ENCODE assay signal across 8 mouse cellular contexts in the genomic region with DNA sequence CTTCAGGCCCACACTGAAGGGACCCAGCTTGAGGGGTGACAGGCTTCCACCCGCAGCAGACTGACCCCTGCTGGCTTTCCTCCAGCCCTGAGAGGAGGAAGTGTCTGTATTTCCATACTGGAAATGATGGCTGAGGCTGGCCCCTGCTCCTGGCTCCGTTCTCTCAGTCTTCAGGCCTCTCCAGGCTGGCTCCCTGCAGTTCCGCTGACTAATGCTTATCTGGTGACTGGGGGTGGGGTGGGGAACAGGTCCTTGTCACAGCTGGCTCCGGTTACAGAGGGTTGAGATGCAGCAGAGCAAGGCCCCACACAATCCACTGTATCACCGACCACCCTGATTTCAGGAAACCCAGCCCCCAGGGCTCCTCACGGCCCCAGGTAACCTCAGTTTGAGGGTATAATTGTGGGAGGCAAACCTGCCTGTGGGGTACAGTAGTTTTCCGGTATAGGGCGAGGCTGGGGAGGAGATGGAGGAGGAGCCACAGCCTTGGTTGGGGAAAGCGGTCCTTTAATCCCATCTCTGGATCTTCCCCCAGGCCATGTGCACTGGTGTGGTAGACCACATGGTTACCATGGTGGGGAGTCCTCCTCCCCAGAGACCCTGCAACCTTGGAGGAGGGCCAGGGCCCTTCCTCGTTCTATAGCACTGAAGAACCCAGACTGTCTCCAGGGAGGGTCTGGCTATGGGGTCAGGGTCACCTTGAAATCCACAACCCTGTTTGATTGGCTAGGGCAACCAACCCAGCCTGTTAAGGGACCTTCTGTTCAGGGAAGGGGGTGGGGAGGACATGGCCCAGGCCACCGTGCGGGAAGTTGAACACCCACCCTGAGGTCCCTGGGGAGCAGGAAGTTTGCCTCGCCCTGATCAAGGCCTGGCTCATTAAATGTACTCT.
DNase-seq lines count a peak whose midpoint lies in the region; ATAC-seq and TF ChIP-seq lines count a peak whose summit lies in the region.

No protein-coding gene starts in this region.

- H3K27ac ChIP-seq in layer of hippocampus, adult 2 months = peak overlapping the region; percentile 28; the same call in 1 of the 2 replicates
- peak overlapping the region; percentile 83 for H3K27ac ChIP-seq in heart, embryonic 10.5 days
- H3K27ac ChIP-seq in midbrain, embryonic 16.5 days (ENCODE audit: low read length) = no peak overlapping the region

- H3K4me1 ChIP-seq in heart, embryonic 10.5 days = peaks cover 77% of the 10 kb centered on the region
- H3K4me1 ChIP-seq in midbrain, embryonic 16.5 days (ENCODE audit: control insufficient read depth, insufficient read depth, low read length) = peaks cover 13% of the 10 kb centered on the region; the same call in 1 of the 2 replicates

- no peak for DNase-seq in layer of hippocampus, adult 2 months (ENCODE audit: low spot score in 2 of 2)
- DNase-seq in layer of hippocampus, adult 8-10 months (ENCODE audit: low spot score in 2 of 2) = no peak
- DNase-seq in adrenal gland, postnatal 14 days = peak; percentile 89
- peak; percentile 91 for DNase-seq in heart, embryonic 10.5 days (ENCODE audit: low spot score)
- DNase-seq in kidney, postnatal 4 days = peak; percentile 84 to 88
- no peak for DNase-seq in layer of hippocampus, postnatal 10 days (ENCODE audit: low spot score in 2 of 2)
- DNase-seq in right cerebral cortex, postnatal 4 days = no peak

- no peaks in the 10 kb centered on the region for H3K9me3 ChIP-seq in heart, embryonic 10.5 days
- no peaks in the 10 kb centered on the region for H3K9me3 ChIP-seq in midbrain, embryonic 16.5 days (replicated peaks; ENCODE audit: control insufficient read depth, low read length, poor library complexity, severe bottlenecking)

- H3K4me2 ChIP-seq in midbrain, embryonic 16.5 days (ENCODE audit: low read length) = no peak overlapping the region

- no peaks in the 10 kb centered on the region for H3K27me3 ChIP-seq in heart, embryonic 10.5 days (ENCODE audit: insufficient read depth, poor library complexity, severe bottlenecking)
- no peaks in the 10 kb centered on the region for H3K27me3 ChIP-seq in midbrain, embryonic 16.5 days (ENCODE audit: control insufficient read depth, insufficient read depth, low read depth, low read length)

- 0 out of 2 replicates have a peak, but pooled peaks cover 11% of the 10 kb centered on the region for H3K36me3 ChIP-seq in heart, embryonic 10.5 days
- H3K36me3 ChIP-seq in midbrain, embryonic 16.5 days (ENCODE audit: control insufficient read depth, insufficient read depth, low read length) = no peaks in the 10 kb centered on the region

- H3K4me3 ChIP-seq in layer of hippocampus, adult 2 months = no peak overlapping the region
- H3K4me3 ChIP-seq in heart, embryonic 10.5 days = peak overlapping the region; percentile 28
- no peak overlapping the region for H3K4me3 ChIP-seq in midbrain, embryonic 16.5 days (ENCODE audit: low read depth, low read length)

- 13% methylated on average over 13 of the region's 13 CpGs for WGBS in heart, embryonic 10.5 days
- 42% methylated on average over 13 of the region's 13 CpGs for WGBS in midbrain, embryonic 16.5 days

- no peak; the same call in 1 of the 2 replicates for ATAC-seq in midbrain, embryonic 16.5 days

- no peak for TF ChIP-seq CTCF in layer of hippocampus, adult 2 months (conservative IDR thresholded peaks at IDR 0.05)

- H3K9ac ChIP-seq in midbrain, embryonic 16.5 days (ENCODE audit: low read depth, low read length) = peak overlapping the region; percentile 3; the same call in 1 of the 2 replicates

Comparison
In these comparisons a context has a peak if more than half of its experiments do, and no peak if none do; other contexts are left out.
1. DNase-seq: peak in adrenal gland, postnatal 14 days (single experiment), heart, embryonic 10.5 days (single experiment) and kidney, postnatal 4 days (2 of 2); none in layer of hippocampus, adult 2 months (0 of 2), layer of hippocampus, adult 8-10 months (0 of 2), layer of hippocampus, postnatal 10 days (0 of 2) and right cerebral cortex, postnatal 4 days (single experiment).